Mouse (Mus musculus) embryonic fibroblast, embryonic 13.5 days (primary cell): ENCODE data around the gene Plxnb3.

Experiments
- CTCF ChIP-seq: IDR thresholded peaks from 2 replicates; pipeline ENCODE4 v1.5.1; 2011; ENCODE audit warnings: mild to moderate bottlenecking, control low read depth, low read length, moderate library complexity, borderline replicate concordance; ENCODE audit not compliant: insufficient read depth
- POLR2A ChIP-seq: IDR thresholded peaks from 2 replicates; pipeline ENCODE4 v1.6.1; 2011; ENCODE audit warnings: low read depth, mild to moderate bottlenecking, control low read depth, low read length, moderate library complexity

DNA sequence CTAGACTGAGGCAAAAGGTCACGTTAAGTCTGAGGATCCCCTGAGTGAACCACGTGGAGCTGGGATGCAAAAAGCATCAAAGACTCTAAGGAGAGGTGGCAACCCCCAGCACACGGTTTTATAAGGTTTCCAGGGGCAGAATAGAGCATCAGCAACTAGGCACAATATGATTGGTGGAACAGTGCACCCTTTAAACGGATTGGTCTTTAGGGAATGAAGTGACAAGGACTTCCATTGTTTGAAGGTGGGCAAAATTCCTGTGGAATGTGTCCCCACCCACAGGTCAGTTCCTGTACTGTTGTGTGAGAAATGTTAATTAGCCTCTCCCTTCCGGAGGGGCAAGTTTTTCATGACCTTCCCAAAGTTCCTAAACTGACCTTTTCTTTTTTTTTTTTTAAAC is 17.7 kb upstream of the Plxnb3 start:
- no peak for TF ChIP-seq CTCF
- no peak for TF ChIP-seq POLR2A
